Mouse (Mus musculus): ENCODE measurements around the gene 1700001O22Rik.

The 1700001O22Rik gene

GRCm38 (mm10) chr2:30754831-30755230, 48.6 kb downstream of the 1700001O22Rik start:
- DNase-seq (ENCODE audit: low read depth, low spot score): no peak

GRCm38 (mm10) chr2:30753219-30753618, 50.2 kb downstream of the 1700001O22Rik start:
- DNase-seq (ENCODE audit: low read depth, low spot score): no peak

- DNase-seq (ENCODE audit: low read depth, low spot score): no peak
Observed at GRCm38 (mm10) chr2:30752471-30752870, 51.0 kb downstream of the 1700001O22Rik start.

GRCm38 (mm10) chr2:30750025-30750424, 53.4 kb downstream of the 1700001O22Rik start:
- no peak for DNase-seq (ENCODE audit: low read depth, low spot score)

GRCm38 (mm10) chr2:30747602-30748162, 55.8 kb downstream of the 1700001O22Rik start:
- DNase-seq (ENCODE audit: low read depth, low spot score): no peak
